Mouse (Mus musculus): Measurements from ENCODE around the gene Ccnyl1. TPM values are rescaled to one million over a fixed set of nuclear protein-coding genes. Genes with fewer than 3 reads are reported as not detected.
A peak's percentile ranks its signal among the peaks of the same experiment; 100 is the strongest.

Gene Ccnyl1
- total RNA-seq, 2 experiments from 2014 or later, result 20.5 to 21.4 TPM

- DNase-seq, result peak; percentile 45 to 56
- intact Hi-C loops (cut with DNase I), result no loop called here
These were observed 45.8 kb downstream of the Ccnyl1 start for GRCm38 (mm10) chr1:64735781-64736680.

DNA sequence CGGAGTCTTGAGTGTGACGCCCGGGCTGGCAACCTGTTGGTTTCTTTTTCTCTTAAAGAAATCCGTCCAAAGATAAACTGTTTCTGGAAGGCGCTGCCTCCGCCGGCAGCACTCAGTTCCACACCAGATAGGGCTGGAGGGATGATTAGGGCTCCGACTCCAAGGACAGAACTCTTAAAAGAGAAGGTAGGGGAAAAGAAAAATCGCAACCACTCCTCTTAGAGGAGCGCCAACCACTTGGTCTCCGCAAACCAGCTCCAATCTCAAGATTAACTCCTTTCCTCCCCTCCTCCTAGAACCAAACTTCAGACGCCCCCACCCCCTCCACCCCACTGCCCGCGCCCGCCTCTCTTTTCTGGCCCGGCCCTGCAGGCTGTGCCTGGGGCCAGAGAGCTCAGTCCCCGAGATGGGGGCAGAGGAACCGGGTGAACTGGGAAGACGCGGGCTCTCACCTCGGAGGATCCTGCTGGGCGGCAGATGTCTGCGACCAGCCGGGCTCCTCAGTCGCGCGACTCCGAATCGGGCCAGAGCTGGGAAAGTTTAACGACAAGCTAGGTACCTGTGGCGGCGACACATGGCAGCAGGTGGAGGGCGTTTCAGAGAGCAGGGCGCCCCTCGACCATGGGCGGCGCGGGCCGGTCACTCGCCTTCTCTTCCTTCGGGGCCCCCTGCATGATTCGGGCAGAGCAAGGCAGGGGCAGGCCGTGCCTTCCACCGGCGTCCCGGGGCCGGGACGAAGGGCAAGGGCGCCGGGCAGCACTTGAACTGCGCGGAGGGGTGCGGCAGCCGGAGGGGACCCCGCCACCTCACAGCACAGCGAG, 46.6 kb downstream of the Ccnyl1 start:
- no peak for DNase-seq
- intact Hi-C loops (cut with DNase I), result loop anchor here (1.0 kb wide), 1 partner anchor 181 kb away; no protein-coding TSS in a partner anchor

DNA sequence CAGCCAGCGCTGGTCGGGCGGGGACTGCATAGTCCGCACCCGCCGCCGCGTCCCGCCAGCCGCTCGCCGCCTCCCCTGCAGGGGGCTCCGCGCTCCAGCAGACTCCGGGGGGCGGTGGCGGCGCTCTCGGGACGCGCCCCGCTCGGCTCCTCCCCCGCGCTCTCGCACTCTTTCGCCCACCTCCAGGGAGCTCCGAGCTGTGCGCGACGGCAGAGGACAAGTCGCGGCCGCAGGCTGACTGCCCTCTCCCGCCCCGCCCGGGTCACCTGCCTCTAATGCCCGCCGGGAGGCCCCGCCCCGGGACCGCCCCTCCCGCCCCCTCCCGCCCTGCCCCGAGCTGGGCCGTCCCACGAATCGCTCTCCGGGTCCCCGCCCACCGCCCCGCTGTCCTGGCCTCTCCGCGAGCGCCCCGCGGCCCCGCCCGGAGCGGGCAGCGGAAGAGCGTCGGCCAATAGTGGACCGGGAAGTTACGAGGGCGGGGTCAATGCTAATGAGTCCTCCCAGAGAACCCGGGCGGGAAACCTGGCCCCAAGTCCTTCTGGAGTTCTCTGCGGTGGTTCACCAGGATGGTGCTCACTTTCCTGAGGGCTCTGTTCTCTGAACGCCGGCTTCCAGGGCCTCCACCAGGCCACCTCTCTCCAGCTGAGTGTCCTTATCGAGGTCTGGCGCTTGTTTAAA, 47.4 kb downstream of the Ccnyl1 start, which contains the start of gene Fzd5:
Gene Fzd5 (minus strand): TSS at position 250 of the 678 bp plus-strand sequence.
- peak; percentile 94 to 95 for DNase-seq
- intact Hi-C loops (cut with DNase I), result loop anchor here (1.0 kb wide), 1 partner anchor 181 kb away; no protein-coding TSS in a partner anchor

GRCm38 (mm10) chr1:64738180-64738555, 47.9 kb downstream of the Ccnyl1 start:
- DNase-seq, result peak in 1 of 2 experiments; percentile 24
- intact Hi-C loops (cut with DNase I), result no loop called here

DNA sequence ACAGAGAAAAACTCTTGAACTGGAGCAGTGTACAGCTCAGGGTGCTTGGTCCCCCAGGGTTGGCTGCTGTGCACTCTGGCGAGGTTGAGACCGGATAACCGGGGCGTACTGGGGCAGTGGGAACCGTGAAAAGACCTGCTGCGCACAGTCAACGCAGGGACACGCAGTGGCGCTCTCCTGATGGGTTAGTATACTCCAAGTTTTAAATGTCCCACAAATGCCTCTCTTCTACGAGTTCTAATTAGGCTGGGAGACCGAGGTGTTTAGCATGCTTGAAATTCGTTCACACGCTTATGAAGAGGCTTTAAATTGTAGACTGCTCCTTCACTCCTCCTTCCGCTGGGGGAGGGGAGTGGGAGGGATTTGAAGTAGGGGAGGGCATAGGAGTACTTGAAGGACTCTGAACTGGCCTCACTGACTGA, 48.4 kb downstream of the Ccnyl1 start:
- DNase-seq, result peak; percentile 27 to 46
- intact Hi-C loops (cut with DNase I), result no loop called here

- intact Hi-C loops (cut with DNase I), result no loop called here
- DNase-seq, result no peak
These were observed 52.6 kb downstream of the Ccnyl1 start for GRCm38 (mm10) chr1:64742741-64743408.

DNA sequence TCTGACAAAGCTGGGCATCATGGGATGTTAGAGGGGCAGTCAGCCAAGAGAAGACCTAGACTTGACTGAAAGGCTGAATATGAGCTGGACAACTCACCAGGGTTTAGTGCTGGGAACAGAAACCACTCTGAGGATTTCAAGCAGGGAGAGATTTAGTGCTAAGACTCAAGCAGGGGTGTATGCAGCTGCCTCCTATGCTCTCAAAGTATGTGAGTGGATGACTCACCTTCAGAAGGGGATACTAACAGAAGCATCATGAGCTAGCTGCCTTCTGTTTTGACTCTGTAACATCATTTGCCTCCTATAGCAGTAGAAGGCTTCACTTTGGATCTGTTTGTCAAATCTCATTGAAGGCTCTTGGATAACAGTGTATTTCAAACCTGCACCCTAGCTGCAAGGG, 54.4 kb downstream of the Ccnyl1 start:
- intact Hi-C loops (cut with DNase I), result no loop called here
- no peak for DNase-seq

DNA sequence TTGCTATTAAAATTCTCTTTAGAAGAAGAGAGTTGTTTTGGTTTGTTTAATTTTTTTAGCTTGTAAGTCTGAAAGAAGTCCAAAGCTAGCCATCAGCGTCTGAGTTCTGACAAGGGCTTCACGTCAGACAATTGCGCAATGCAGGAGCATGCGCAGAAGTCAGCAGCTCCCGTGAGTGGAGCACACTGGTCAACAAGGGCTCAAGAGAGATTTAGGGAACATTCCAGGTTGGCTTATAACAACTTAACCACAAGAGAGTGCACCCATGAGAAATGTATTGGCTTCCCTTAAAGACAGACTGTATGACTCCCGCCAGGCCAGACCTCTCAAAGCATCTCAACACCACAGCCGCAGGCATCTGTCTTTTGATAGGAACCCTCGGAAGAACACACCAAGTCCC, 62.9 kb downstream of the Ccnyl1 start:
- DNase-seq, result peak; percentile 68 to 71
- intact Hi-C loops (cut with DNase I), result no loop called here

DNA sequence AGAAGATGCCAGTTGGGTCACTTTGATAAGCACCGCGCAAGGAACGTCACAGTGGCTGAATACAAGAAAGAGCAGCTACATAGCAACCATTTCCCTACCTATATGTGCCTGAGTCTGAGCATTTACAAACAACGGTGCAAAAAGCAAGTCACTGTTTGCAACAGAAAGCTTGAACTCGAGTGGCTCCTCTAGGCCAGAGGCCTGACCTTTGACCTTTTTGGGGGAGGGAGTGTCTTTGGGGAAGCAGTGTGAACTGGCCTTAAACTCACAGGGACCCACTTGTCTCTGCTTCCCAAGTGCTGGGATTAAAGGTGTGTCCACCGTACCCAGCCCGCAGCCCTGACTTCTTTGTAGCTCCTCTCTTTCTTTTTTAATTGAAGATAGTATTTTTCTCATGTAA, 63.4 kb downstream of the Ccnyl1 start:
- no peak for DNase-seq
- intact Hi-C loops (cut with DNase I), result no loop called here

GRCm38 (mm10) chr1:64754658-64755057, 64.4 kb downstream of the Ccnyl1 start:
- no peak for DNase-seq
- intact Hi-C loops (cut with DNase I), result no loop called here

GRCm38 (mm10) chr1:64755971-64756639, 65.8 kb downstream of the Ccnyl1 start:
- DNase-seq, result no peak
- intact Hi-C loops (cut with DNase I), result no loop called here

DNA sequence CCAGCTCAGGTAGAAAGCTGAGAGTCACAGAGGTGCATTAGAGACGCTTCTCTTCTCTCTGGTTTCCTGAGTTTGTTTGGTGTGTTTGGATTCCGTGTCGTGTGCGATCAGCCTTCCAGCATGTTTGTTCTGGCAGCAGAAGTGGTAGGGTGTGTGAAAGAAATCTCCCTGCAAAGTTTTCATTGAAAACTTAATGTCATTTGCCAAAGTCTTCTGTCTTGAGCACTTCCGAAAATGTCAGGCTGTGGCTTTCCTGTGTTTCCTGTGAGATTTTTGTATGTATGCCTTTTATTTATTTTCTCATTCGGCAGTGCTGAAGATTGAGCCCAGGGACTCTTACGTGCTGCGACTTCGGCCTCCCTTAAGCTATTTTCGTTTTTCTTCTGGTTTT, 66.4 kb downstream of the Ccnyl1 start:
- intact Hi-C loops (cut with DNase I), result no loop called here
- DNase-seq, result no peak

- peak; percentile 27 to 51 for DNase-seq
- intact Hi-C loops (cut with DNase I), result no loop called here
These were observed 67.0 kb downstream of the Ccnyl1 start for GRCm38 (mm10) chr1:64757254-64757653.

GRCm38 (mm10) chr1:64757766-64758165, 67.5 kb downstream of the Ccnyl1 start:
- peak in 1 of 2 experiments; percentile 29 for DNase-seq

DNA sequence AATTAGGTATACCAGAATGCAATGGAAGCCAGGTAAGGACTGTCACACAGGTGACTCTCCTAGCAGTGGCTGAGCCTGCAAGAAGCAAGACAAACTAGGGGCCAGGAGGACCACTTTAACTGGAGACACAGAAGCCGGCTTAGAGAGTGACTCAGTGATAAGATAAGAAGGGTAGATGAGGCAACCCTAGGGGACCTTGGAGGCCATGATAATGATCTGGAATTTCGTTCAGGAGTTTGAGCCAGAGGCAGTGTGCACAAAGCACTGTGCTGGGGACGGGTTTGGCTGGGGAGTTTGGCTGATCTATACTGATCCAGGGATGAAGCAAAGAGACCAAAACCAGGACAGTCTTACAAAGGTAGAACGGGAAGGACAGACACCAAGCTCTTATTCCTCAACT, 71.4 kb downstream of the Ccnyl1 start:
- DNase-seq, result no peak
- intact Hi-C loops (cut with DNase I), result no loop called here

More at GRCm38 (mm10) chr1:64757766-64758165, 67.5 kb downstream of the Ccnyl1 start:
- intact Hi-C loops (cut with DNase I), result no loop called here

- no peak for DNase-seq
- intact Hi-C loops (cut with DNase I), result no loop called here
These were observed 79.9 kb downstream of the Ccnyl1 start for GRCm38 (mm10) chr1:64770169-64770568.

DNA sequence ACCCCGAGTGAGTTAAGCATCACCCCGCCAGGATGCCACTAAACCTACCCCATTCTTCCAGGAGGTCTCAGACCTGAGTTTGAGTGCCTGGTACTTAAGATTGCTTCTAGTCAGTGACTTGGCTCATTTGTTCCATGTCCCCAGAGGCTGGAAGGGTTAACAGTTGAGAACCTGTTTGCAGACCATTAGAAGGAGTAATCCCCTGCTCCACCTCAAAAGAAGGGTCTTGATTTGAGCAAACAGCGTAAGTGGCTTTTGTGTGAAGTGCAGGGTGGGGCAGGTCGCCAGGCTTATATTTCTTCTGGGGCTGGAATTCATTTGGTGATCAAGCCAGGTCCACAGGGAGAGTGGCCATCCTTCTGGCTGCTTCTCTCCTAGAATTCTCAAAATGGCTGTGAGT, 83.0 kb downstream of the Ccnyl1 start:
- intact Hi-C loops (cut with DNase I), result no loop called here
- DNase-seq, result no peak

All from heart, postnatal 14 days (tissue).